In the genomic region with DNA sequence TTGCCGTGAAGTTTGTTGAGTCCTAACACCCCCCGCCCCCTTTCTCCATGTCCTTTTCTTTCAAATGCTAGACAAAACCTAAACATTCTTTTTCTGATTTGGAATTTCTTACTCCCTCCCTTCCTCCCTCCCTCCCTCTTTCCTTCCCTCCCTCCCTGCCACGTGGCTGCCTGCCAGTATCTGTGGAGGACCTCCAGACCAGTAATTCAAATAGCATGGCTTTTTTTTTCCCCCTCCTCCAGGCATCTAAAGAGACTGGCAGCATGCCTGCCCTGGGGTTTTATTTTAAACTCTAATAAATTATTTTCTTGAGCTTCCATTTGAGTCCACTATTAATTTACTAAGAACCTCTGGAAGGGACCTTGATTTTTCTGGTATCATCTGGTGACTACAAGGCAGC, we compare ENCODE assay signal across 11 mouse cellular contexts. TPM values are rescaled to one million over a fixed set of nuclear protein-coding genes. Genes with fewer than 3 reads are reported as not detected.
A peak's percentile ranks its signal among the peaks of the same experiment; 100 is the strongest.
DNase-seq lines count a peak whose midpoint lies in the region; ATAC-seq and TF ChIP-seq lines count a peak whose summit lies in the region.
"Had no signal": no experiment of that assay in that cellular context is flagged by ENCODE, and none has a peak within 500 bp of the region (broad histone marks: within the 10 kb centered on the region; RNA-seq: fewer than 3 reads in every experiment).

No protein-coding gene starts in this region.

- no peak overlapping the region for H3K4me2 ChIP-seq in heart, embryonic 16.5 days (ENCODE audit: low read depth, low read length)
- H3K4me2 ChIP-seq: midbrain, embryonic 15.5 days had no signal

- peak; percentile 63; the same call in 1 of the 2 replicates for ATAC-seq in heart, embryonic 16.5 days (replicated peaks; ENCODE audit: extremely low read depth, insufficient read depth, low FRiP score)
- ATAC-seq: midbrain, embryonic 15.5 days had no signal

- H3K36me3 ChIP-seq in heart, embryonic 16.5 days (ENCODE audit: control insufficient read depth, insufficient read depth) = no peaks in the 10 kb centered on the region
- no peaks in the 10 kb centered on the region for H3K36me3 ChIP-seq in thymus, adult 2 months (ENCODE audit: control insufficient read depth, insufficient read depth, low read length)
- H3K36me3 ChIP-seq: midbrain, embryonic 15.5 days had no signal

- peak overlapping the region; percentile 79 for H3K27ac ChIP-seq in heart, embryonic 16.5 days (ENCODE audit: low read length)
- no peak overlapping the region for H3K27ac ChIP-seq in thymus, adult 2 months (ENCODE audit: control insufficient read depth, insufficient read depth, low read length)
- H3K27ac ChIP-seq: midbrain, embryonic 15.5 days had no signal

- H3K4me3 ChIP-seq in heart, embryonic 16.5 days (ENCODE audit: low read length) = no peak overlapping the region
- H3K4me3 ChIP-seq in thymus, adult 2 months (ENCODE audit: control insufficient read depth, insufficient read depth, low read length) = no peak overlapping the region
- H3K4me3 ChIP-seq: midbrain, embryonic 15.5 days had no signal

- no peak for DNase-seq in heart, adult 8-10 months (ENCODE audit: low spot score)
- DNase-seq in 3T3-L1 (ENCODE audit: low read depth, low spot score) = peak; percentile 60
- peak; percentile 32 to 37 for DNase-seq in adrenal gland, postnatal 36 days
- DNase-seq in kidney, postnatal 36 days = peak; percentile 74
- DNase-seq in spleen, adult 12 weeks (ENCODE audit: low spot score) = no peak
- DNase-seq in thymus, adult 18-20 months = no peak
- no peak for DNase-seq in thymus, adult 2 months

- H3K27me3 ChIP-seq in heart, embryonic 16.5 days (ENCODE audit: control insufficient read depth, insufficient read depth, low read length) = no peaks in the 10 kb centered on the region
- H3K27me3 ChIP-seq in thymus, adult 2 months (ENCODE audit: control insufficient read depth, insufficient read depth, low read length) = no peaks in the 10 kb centered on the region
- H3K27me3 ChIP-seq: midbrain, embryonic 15.5 days had no signal

- H3K9me3 ChIP-seq in heart, embryonic 16.5 days (replicated peaks; ENCODE audit: control insufficient read depth, low read length) = no peaks in the 10 kb centered on the region
- H3K9me3 ChIP-seq: midbrain, embryonic 15.5 days had no signal

- no peak for TF ChIP-seq CTCF in thymus, adult 2 months (IDR thresholded peaks at IDR 0.05; ENCODE audit: borderline replicate concordance, control insufficient read depth, extremely low read depth, insufficient read depth, low read length, poor library complexity)

- no peak overlapping the region; the same call in 1 of the 2 replicates for H3K9ac ChIP-seq in heart, embryonic 16.5 days (ENCODE audit: low read length)
- H3K9ac ChIP-seq: midbrain, embryonic 15.5 days had no signal

- H3K4me1 ChIP-seq in heart, embryonic 16.5 days (ENCODE audit: control insufficient read depth, insufficient read depth, low read length) = peaks cover 18% of the 10 kb centered on the region
- no peaks in the 10 kb centered on the region for H3K4me1 ChIP-seq in thymus, adult 2 months (replicated peaks; ENCODE audit: control insufficient read depth, insufficient read depth, low read length)
- H3K4me1 ChIP-seq: midbrain, embryonic 15.5 days had no signal

- TF ChIP-seq POLR2A in thymus, adult 2 months (IDR thresholded peaks at IDR 0.05; ENCODE audit: control insufficient read depth, extremely low read depth, insufficient read depth, low read length, poor library complexity) = no peak

- WGBS in heart, embryonic 16.5 days = 44% methylated on average over 3 of the region's 3 CpGs
- WGBS in thymus, adult 2 months = 59% methylated on average over 3 of the region's 3 CpGs

RNA-seq across cellular contexts. Expression of gene Tm4sf4, which starts 20.6 kb away (rescaled TPM):
- polyA plus RNA-seq in heart, embryonic 16.5 days (2015; fragmentation: Nextera tagmentation; extraction: Ambion mirVana) = 0.64 and 0.77 TPM in 2 replicates
- not detected for total RNA-seq in heart, adult 8-10 months (2022)
- total RNA-seq in adrenal gland, postnatal 36 days (2021) = 1 to 10 TPM in 1 of 2 experiments, under 1 TPM in 1; 0.99 to 2.5 TPM
- 0.08 and 0.27 TPM in 2 replicates for polyA plus RNA-seq in thymus, adult 2 months (2012; rRNA removed)
- total RNA-seq: hematopoietic stem cell, adult 5-6 weeks; left cerebral cortex, postnatal 25 days had no signal

Comparison
In these comparisons a context has a peak if more than half of its experiments do, and no peak if none do; other contexts are left out.
1. DNase-seq: peak in 3T3-L1 (single experiment), adrenal gland, postnatal 36 days (2 of 2) and kidney, postnatal 36 days (2 of 2); none in heart, adult 8-10 months (single experiment), spleen, adult 12 weeks (single experiment), thymus, adult 18-20 months (0 of 2) and thymus, adult 2 months (single experiment).